Mouse (Mus musculus) forebrain, embryonic 13.5 days (tissue): ENCODE measurements at regions not wholly inside any gene's neighbourhood (a gene's known extent, or its start where the extent isn't known, plus 50 kb on each side); places are given as distances from the start of the nearest gene placed in this dataset.
A peak's percentile ranks its signal among the peaks of the same experiment; 100 is the strongest.

Experiments
- ATAC-seq: fragments of 200-750 bp; cut with Nextera tagmentation; 2 replicates; pipeline ENCODE4 v1.8.0; 2017
- H3K27ac ChIP-seq: fragments of 300-500 bp; sonication (generic); 2 replicates; pipeline ENCODE4 v1.5.1; 2015; ENCODE audit warnings: inconsistent platforms, mild to moderate bottlenecking, moderate library complexity
- H3K27me3 ChIP-seq: fragments of 300-500 bp; sonication (generic); 2 replicates; pipeline ENCODE4 v1.6.1; 2015; ENCODE audit warnings: mild to moderate bottlenecking, inconsistent platforms
- H3K36me3 ChIP-seq: fragments of 300-500 bp; sonication (generic); 2 replicates; pipeline ENCODE4 v1.6.1; 2015; ENCODE audit warnings: mild to moderate bottlenecking, inconsistent platforms; ENCODE audit not compliant: poor library complexity, severe bottlenecking
- H3K4me1 ChIP-seq: fragments of 300-500 bp; sonication (generic); 2 replicates; pipeline ENCODE4 v1.6.1; 2015; ENCODE audit warnings: inconsistent platforms
- H3K4me2 ChIP-seq: fragments of 300-500 bp; sonication (generic); 2 replicates; pipeline ENCODE4 v1.6.1; 2015; ENCODE audit warnings: inconsistent platforms, mild to moderate bottlenecking, moderate library complexity
- H3K4me3 ChIP-seq: fragments of 300-500 bp; sonication (generic); 2 replicates; pipeline ENCODE4 v1.5.1; 2015; ENCODE audit warnings: mild to moderate bottlenecking, inconsistent platforms
- H3K9ac ChIP-seq: fragments of 300-500 bp; sonication (generic); 2 replicates; pipeline ENCODE4 v1.6.1; 2015; ENCODE audit warnings: mild to moderate bottlenecking, inconsistent platforms
- H3K9me3 ChIP-seq: fragments of 300-500 bp; sonication (generic); replicated peaks from 2 replicates; pipeline ENCODE4 v1.6.1; 2016; ENCODE audit warnings: inconsistent platforms
- WGBS: fragments of 180-500 bp; shearing (Covaris S2); methylation state at CpG from one replicate; pipeline ENCODE4 v1.1.7; 2015; 5-methylcytosine and 5-hydroxymethylcytosine counted together

DNA sequence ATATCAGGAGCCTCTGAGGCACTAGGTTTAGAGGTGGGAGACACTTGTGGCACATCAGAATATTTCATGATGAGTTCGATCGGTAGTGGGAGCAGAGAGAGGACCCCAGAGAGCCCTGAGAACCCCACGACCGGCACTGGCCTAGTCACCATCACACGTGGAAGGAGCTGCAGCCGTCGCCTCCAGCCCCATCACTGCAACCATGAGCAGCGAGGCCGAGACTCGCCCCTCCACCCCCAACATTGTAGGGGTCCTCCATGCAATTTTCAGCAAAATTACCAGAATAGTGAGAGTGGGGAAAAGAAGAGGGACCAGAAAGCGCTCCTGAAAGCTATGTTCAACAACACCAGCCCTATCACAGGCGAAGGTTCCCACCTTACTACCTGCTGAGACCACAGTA, 297.0 kb downstream of the Edem1 start:
- Histone ChIP-seq H3K4me1 (no peaks in the 10 kb centered on the region), H3K4me3 (no peak overlapping the region), H3K27ac (no peak overlapping the region), H3K9me3 (no peaks in the 10 kb centered on the region), H3K36me3 (no peaks in the 10 kb centered on the region), H3K4me2 (no peak overlapping the region), H3K27me3 (no peaks in the 10 kb centered on the region), H3K9ac (no peak overlapping the region)
- WGBS: 94% methylated on average over 12 of the region's 12 CpGs
- ATAC-seq: no peak

DNA sequence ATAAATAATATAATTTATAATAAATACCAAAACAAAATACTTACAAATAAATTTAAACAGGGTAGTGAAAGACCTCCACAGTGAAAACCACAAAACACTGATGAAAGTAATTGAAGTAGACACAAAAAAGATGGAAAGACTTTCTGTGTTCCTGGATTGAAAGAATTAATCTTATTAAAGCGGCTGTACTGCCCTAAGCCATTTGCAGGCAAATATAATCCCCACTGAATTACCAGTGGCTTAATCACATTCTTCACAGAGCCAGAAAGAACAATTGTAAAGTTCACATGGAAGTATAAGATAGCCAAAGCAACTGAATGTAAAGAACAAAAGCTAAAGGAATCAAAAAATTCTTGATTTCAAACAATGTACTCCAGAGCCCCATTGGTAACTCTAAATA, 298.8 kb downstream of the Edem1 start:
- no peak for ATAC-seq
- Histone ChIP-seq H3K36me3 (no peaks in the 10 kb centered on the region), H3K9me3 (no peaks in the 10 kb centered on the region), H3K4me3 (no peak overlapping the region), H3K27me3 (no peaks in the 10 kb centered on the region), H3K4me1 (no peaks in the 10 kb centered on the region), H3K27ac (no peak overlapping the region), H3K4me2 (no peak overlapping the region), H3K9ac (no peak overlapping the region)
- WGBS: 69% methylated on average over 1 of the region's 1 CpGs

DNA sequence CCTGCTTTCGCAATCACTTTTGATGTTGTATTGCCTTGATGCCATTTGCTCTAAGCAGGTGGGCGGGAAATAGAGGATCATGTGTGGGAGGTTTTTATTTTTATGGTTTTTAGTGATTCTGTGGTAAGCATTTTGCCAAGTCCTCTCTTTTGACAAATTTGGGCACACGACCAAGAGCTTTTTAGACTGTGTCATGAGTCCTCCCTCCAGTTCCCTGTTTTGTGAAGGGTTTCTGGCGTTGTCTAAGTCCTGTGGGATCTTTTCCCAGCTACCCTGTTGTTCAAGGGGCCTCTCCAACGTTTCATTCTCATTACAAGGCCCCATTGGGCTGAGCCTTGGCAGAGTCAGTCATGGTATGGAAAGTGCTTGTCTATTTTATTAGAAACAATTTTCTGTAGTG, 317.7 kb downstream of the Edem1 start:
- Histone ChIP-seq H3K9me3 (no peaks in the 10 kb centered on the region), H3K36me3 (no peaks in the 10 kb centered on the region), H3K4me2 (no peak overlapping the region), H3K9ac (no peak overlapping the region), H3K27ac (no peak overlapping the region), H3K4me1 (peaks cover 10% of the 10 kb centered on the region; the same call in 1 of the 2 replicates), H3K4me3 (no peak overlapping the region), H3K27me3 (no peaks in the 10 kb centered on the region)
- WGBS: 65% methylated on average over 5 of the region's 5 CpGs
- peak; percentile 22; the same call in 1 of the 2 replicates for ATAC-seq

DNA sequence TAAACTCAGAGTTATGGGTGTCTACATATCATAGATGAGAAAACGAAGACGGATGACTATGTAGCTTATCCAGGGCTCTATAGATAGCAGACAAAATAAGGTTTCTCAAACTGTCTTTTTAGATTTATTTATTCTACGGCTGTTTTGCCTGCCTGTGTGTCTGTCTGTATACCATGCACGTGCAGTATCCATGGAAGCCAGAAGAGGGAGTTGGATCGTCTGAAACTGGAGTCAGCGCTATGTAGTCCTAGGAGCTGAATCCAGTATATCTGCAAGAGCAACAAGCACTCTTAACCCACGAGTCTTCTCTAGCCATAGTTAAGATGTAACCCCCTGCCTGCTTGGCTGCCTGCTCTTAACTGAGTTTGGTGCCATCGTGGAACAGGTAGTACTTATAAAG, 320.6 kb downstream of the Edem1 start:
- Histone ChIP-seq H3K4me3 (no peak overlapping the region), H3K36me3 (no peaks in the 10 kb centered on the region), H3K4me2 (no peak overlapping the region), H3K27me3 (no peaks in the 10 kb centered on the region), H3K27ac (no peak overlapping the region), H3K9ac (no peak overlapping the region), H3K4me1 (peaks cover 16% of the 10 kb centered on the region; the same call in 1 of the 2 replicates), H3K9me3 (no peaks in the 10 kb centered on the region)
- no peak for ATAC-seq
- 77% methylated on average over 8 of the region's 8 CpGs for WGBS

DNA sequence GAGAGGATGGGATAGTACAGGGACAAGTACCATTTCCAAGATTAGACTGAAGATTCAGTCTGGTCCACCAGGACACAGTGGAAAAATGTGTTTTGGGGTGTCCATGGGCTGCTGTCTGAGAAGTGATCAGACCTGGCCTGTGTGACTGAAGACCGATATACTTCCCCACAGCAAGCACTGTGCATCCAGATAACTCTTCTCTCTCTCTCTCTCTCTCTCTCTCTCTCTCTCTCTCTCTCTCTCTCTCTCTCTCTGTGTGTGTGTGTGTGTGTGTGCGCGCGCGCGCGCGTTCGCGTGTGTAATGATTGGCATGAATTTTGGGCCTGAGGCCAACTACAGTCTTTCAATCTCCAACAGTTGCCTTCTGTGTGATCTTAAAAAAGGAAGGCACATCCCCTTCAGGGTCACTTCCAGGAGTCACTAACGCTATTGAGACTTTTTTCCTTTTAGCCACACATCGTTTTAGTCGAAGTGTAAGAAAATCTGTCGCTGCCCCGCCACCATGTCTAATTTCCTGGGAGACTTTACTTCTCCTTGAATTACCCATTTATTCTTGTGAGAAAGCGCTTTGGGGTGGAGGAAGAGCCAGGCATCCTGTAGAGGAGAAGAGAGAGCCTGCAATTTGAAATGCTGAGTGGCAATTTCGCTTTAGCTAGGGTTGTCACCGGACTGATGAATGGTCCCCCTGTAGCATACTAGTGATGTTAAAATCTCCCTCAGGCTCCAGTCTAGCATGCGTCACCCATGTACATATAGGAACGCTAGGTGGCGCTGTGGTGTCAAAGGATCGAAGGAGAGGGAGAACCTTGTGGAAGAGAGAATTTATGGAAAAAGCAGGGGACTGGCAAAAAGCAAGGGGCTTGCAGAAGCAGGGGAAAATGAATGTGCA, 321.8 kb downstream of the Edem1 start:
- H3K4me1 ChIP-seq: peaks cover 16% of the 10 kb centered on the region; the same call in 1 of the 2 replicates
- peak overlapping the region; percentile 22; the same call in 1 of the 2 replicates for H3K4me2 ChIP-seq
- H3K4me3 ChIP-seq: no peak overlapping the region
- ATAC-seq: peak; percentile 94
- WGBS: 34% methylated on average over 14 of the region's 22 CpGs
- H3K27ac ChIP-seq: no peak overlapping the region
- no peaks in the 10 kb centered on the region for H3K9me3 ChIP-seq
- no peaks in the 10 kb centered on the region for H3K27me3 ChIP-seq
- H3K9ac ChIP-seq: no peak overlapping the region
- H3K36me3 ChIP-seq: no peaks in the 10 kb centered on the region

DNA sequence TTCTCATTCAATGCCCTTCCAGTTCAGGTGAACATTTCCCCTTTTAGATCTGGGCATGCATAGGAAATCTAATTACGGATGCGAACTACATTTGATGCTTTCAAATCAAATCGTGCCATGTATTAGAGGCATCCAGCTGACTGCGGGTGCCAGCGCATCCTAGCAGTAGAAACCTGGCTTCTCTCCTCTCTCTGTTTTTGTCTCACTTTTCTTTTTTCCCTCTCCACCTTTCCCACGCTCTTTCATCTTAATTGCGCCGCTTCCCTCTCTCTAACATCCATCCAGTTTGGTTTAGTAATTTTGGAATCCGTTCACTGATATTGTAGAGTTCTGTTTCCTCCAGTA, 322.4 kb downstream of the Edem1 start:
- Histone ChIP-seq H3K36me3 (no peaks in the 10 kb centered on the region), H3K9ac (no peak overlapping the region), H3K9me3 (no peaks in the 10 kb centered on the region), H3K4me3 (no peak overlapping the region), H3K27ac (no peak overlapping the region), H3K4me1 (peaks cover 16% of the 10 kb centered on the region; the same call in 1 of the 2 replicates), H3K27me3 (no peaks in the 10 kb centered on the region), H3K4me2 (no peak overlapping the region)
- ATAC-seq: peak; percentile 48; the same call in 1 of the 2 replicates
- 78% methylated on average over 9 of the region's 9 CpGs for WGBS

DNA sequence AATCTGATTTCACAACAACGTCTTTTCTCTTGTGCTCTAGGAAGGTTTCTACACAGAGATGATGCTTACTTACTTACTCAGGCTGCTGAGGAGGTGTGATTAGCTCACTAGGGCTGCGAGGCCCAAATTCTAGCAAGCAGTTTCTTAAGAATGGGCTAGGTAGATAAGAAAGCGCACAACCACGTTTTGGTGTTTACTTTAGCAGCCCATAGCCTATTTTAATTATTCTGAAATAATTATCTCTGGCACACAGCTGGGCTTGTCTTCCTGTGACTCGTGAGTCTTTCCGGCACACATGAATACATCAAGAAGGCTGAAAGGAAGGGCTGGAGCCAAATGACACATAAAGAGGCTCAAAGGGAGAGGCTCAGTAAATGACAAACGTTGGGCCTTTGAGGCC, 325.2 kb downstream of the Edem1 start:
- WGBS: 45% methylated on average over 7 of the region's 7 CpGs
- Histone ChIP-seq H3K36me3 (no peaks in the 10 kb centered on the region), H3K9ac (no peak overlapping the region), H3K27me3 (no peaks in the 10 kb centered on the region), H3K27ac (no peak overlapping the region), H3K4me3 (no peak overlapping the region), H3K4me2 (no peak overlapping the region), H3K9me3 (no peaks in the 10 kb centered on the region), H3K4me1 (peaks cover 16% of the 10 kb centered on the region; the same call in 1 of the 2 replicates)
- ATAC-seq: no peak

DNA sequence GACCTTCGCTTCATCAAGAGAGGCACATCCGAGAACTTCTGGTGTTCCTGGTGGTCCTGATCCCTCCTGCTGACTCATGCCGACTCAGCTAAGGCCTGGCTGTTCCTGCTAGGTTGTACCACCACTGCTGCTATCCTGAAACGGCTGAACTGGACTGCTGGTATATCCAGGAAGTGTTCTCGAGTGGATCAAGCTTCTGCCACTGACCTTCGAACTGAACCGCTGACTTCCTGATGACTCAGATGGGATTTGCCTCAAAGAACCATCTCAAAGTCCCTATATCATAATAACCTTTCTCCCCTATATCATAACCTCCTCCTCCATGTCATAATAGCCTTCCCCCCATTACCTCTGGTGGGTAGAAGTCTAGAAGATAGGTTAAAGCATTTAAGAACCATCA, 331.1 kb downstream of the Edem1 start:
- H3K9me3 ChIP-seq: no peaks in the 10 kb centered on the region
- no peaks in the 10 kb centered on the region for H3K4me1 ChIP-seq
- no peak overlapping the region for H3K27ac ChIP-seq
- no peak overlapping the region for H3K4me2 ChIP-seq
- WGBS: 93% methylated on average over 7 of the region's 7 CpGs
- ATAC-seq: no peak
- H3K9ac ChIP-seq: no peak overlapping the region
- no peaks in the 10 kb centered on the region for H3K27me3 ChIP-seq
- H3K36me3 ChIP-seq: no peaks in the 10 kb centered on the region
- H3K4me3 ChIP-seq: no peak overlapping the region

DNA sequence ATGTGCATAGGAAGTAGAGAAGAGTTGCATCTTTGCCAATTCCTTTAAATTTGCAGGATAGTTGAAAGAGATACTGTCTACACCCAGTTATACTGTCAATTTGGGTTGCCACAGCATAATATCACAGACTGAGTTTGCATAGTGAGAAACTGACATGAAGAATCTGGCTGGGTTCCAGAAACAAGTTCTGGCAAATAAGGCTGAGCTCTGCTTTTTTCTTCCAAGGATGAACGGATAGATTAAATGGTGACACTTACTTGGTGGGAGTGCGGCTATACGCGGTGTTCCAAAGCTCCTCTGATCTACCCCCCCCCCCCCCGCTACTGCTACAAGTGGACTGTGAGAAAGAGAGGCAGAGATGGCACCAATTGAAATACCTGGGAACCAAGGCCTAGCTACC, 339.0 kb downstream of the Edem1 start:
- Histone ChIP-seq H3K4me2 (no peak overlapping the region), H3K27ac (no peak overlapping the region), H3K9me3 (no peaks in the 10 kb centered on the region), H3K4me3 (no peak overlapping the region), H3K4me1 (0 out of 2 replicates have a peak, but pooled peaks cover 5% of the 10 kb centered on the region), H3K36me3 (no peaks in the 10 kb centered on the region), H3K27me3 (no peaks in the 10 kb centered on the region), H3K9ac (no peak overlapping the region)
- ATAC-seq: peak; percentile 57; the same call in 1 of the 2 replicates
- WGBS: 67% methylated on average over 5 of the region's 5 CpGs

DNA sequence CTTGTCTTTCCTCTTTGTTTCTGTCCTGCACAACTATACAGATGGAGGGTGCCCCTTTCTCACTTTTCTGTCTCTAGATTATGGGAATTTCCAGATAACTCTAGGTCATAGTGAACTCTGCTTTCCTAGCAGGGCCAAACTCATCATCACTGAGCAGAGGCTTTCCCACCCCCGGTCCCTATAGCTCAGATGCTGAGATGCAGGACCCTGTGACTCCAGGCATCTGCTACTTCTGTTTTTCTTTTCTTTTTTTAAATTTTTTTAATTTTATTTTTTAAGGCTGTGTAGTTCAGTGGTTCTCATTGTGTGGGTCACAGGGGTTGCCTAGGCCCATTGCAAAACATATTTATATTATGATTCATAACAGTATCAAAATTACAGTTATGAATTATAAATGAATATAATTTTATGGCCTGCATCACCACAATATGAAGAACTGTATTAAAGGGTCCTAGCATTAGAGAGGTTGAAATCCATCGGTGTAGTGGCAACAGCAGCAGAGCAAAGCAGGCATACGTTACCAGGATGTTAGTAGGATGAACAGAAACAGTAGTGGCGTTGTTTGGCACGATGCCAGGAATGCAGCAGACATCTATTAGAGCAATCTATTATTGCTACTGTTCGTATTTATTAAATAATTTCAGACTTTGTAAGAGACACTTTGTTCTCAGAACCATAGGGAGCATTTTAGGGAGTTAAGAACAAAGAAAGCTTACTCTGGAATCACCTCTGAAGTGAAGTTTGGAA, 343.8 kb downstream of the Edem1 start:
- ATAC-seq: peak; percentile 41
- 50% methylated on average over 6 of the region's 6 CpGs for WGBS

DNA sequence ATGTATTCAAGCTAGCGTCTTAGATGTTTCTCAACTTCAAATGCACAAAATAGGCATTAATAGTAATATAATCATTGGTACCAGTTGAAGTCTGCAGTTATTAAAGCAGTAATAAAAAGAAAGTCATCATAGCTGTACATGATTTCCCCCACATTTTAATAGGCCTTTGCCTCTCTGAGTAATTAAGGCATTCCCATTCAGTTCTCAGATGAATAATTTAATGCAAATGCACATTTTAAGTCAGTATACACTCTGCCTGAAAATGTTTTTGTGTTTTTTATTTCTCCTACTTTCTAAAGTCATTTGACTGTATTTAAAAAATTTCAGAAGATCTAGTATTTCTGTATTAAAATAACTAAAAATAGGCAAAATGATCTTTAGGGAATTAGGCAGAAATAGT, 344.6 kb downstream of the Edem1 start:
- Histone ChIP-seq H3K4me3 (no peak overlapping the region), H3K9ac (no peak overlapping the region), H3K36me3 (no peaks in the 10 kb centered on the region), H3K9me3 (no peaks in the 10 kb centered on the region), H3K27ac (no peak overlapping the region), H3K4me1 (0 out of 2 replicates have a peak, but pooled peaks cover 7% of the 10 kb centered on the region), H3K4me2 (no peak overlapping the region), H3K27me3 (no peaks in the 10 kb centered on the region)
- 72% methylated on average over 1 of the region's 1 CpGs for WGBS
- peak; percentile 57; the same call in 1 of the 2 replicates for ATAC-seq

More for the DNA sequence above, 343.8 kb downstream of the Edem1 start:
- Histone ChIP-seq H3K4me3 (no peak overlapping the region), H3K4me2 (no peak overlapping the region), H3K27me3 (no peaks in the 10 kb centered on the region), H3K9me3 (no peaks in the 10 kb centered on the region), H3K4me1 (0 out of 2 replicates have a peak, but pooled peaks cover 7% of the 10 kb centered on the region), H3K27ac (no peak overlapping the region), H3K36me3 (no peaks in the 10 kb centered on the region), H3K9ac (no peak overlapping the region)

DNA sequence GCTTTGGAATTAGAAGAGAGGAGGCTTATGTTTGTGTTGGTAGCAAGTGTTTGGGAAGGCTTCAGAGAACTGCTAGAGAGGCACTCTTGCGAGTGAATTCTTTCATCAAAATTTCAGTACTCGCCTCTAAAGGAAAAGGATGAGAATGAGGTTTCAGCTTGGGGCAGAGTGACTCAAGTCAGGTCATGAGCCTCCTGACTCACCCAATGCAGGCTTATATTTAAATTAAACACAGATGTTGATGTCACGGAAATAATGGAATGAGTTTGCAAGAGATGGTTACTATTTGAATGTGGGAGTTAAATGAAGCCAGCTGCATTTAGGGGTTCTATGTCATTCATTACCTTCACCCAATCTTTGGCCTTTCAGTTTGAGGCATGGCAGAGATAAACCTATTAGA, 348.4 kb downstream of the Edem1 start:
- H3K27ac ChIP-seq: no peak overlapping the region
- no peak overlapping the region for H3K4me2 ChIP-seq
- H3K9ac ChIP-seq: no peak overlapping the region
- ATAC-seq: no peak
- no peaks in the 10 kb centered on the region for H3K36me3 ChIP-seq
- H3K27me3 ChIP-seq: no peaks in the 10 kb centered on the region
- no peaks in the 10 kb centered on the region for H3K9me3 ChIP-seq
- 0 out of 2 replicates have a peak, but pooled peaks cover 6% of the 10 kb centered on the region for H3K4me1 ChIP-seq
- no peak overlapping the region for H3K4me3 ChIP-seq
- WGBS: 87% methylated on average over 3 of the region's 3 CpGs
